Mouse (Mus musculus) adrenal gland, postnatal 4 days (tissue): ENCODE measurements around the gene Dnah14. TPM values are rescaled to one million over a fixed set of nuclear protein-coding genes. Genes with fewer than 3 reads are reported as not detected.

Experiments
- DNase-seq, 2 experiments: peaks; one replicate each; pipeline ENCODE4 v3.0.0; 2021 to 2022; ENCODE audit warnings: low spot score in 2 of 2, mixed read lengths in 2 of 2
- total RNA-seq, 2 experiments: library from RNA; stranded (reverse); gene quantifications; 2 replicates each; pipeline ENCODE4 v1.2.3; 2021

Gene Dnah14
- total RNA-seq, 2 experiments from 2014 or later: not detected

DNA sequence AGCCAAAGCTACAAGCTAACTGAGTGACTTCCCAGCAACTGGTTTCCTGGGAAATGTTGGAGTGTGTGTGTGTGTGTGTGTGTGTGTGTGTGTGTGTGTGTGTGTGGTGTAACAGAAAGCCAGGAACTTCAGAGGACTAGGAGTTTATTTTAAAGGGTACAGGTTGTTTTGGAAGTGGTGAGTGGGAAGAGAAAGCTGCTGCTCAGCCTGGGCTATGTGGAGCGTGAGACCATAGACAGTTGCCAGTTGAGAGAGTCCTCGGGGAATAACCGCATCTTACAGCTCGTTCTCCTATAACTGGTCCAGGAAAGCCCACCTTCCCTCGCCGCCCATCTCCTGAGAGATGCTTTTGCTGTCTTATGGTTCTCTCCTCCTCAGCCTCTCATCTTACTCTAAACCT is 12.8 kb downstream of the Dnah14 start:
- DNase-seq: no peak

DNA sequence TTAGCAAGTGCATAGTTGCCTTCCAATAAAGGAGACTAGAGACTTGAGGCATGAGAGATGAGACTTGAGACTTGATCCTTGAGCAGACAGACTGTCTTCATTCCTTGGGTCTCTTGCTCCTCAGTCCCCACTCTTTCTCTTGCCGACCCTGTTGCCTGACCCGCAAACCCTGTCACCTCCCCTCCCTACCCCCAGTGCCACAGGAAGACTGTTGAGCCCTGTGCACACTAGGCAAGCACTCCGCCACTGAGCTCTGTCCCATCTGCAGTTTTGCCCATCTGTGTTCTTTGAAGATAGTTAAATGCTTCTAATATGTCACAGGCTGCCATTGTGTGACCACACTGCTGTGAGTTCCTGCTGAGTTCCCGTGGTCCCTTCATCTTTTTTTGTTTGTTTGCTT is 23.0 kb downstream of the Dnah14 start:
- no peak for DNase-seq

DNA sequence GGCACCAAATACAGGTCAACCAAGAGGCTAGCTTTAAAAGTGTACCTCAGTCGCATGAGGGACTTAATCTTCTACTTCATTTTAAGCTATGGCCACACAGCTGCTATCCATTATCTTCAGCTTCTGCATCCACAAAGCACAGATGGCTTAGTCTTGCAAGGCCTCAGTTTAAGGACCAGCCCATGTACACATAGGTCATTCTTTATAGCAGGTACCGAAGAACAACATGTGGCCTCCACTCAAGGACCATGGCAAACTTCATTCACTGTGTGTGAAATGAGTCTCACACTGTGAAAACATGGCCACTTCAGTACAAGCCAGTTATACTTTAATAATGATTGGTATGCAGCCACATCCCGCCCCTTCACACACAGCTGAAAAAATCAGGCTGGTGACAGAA is 34.8 kb downstream of the Dnah14 start:
- DNase-seq: no peak

DNA sequence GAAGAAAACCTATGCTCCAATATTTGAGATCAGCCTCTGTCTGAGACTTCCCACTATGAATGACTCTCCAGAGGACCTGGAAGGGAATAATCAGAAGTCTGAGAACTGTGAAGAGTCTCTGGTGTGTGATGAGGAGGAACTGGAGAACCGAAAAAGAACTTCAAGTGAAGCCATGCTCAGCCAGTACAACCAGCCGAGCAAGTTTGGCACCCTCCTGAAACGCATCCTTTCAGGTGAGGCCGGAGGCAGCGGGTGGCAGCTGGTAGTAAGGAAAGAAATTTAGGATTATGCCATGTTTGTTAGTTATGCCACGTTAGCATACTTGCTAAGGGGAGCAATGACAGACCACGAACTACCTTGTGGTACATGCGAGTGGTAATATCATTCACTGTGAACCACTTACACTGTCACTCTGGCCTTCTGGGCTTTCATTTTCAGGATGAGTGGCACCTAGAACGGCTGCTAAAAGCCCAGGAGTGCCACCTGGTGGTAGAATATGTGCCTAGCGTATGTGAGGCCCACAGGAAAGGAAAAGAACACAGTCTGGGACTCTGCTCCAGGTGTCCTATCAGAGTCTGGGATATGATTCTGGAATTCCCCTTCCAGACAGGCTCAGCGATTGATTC is 39.6 kb downstream of the Dnah14 start:
- peak; percentile 26 to 42 for DNase-seq

DNA sequence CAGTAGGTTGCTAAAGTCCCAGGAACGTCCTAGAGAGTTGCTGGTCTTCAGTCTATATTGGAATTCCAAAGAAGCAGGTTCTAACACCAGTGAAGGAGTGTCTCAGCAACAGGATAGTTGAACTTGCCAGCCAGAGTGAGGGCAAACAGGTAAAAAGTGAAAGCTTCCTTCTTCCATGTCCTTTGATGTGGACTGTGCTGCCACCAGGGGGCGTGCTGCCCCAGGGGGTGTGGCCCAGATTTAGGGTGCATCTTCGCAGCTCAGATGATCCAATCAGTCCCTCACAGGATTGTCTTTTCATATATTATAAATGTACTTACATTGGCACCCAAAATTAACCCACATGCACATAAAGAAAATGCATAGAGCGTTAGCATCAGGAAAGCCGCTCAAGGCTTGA is 41.0 kb downstream of the Dnah14 start:
- no peak for DNase-seq

DNA sequence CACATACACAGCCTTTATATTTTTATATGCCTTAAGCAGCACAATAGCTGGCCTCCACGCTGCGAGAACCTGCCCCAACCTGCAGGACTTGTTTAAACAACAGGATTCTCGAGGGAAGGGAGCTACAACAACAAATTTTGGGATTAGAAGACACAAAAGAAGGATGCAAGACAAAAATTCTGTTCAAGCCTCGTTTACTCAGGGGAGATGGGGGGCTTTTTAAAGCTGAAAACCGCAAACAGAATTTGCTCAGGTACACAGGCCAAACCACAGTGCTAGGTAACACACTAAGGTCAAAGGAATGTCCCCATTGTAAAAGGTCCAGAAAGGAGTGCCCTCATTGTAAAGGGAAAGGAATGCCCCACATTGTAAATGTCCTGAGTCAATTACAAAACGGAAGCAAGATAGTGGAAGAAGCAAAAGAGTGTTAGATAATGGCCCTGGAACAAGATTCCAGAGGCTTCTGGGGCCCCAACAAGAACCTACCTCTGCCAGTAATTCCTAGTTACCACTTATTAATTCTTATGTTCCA is 46.9 kb downstream of the Dnah14 start:
- no peak for DNase-seq

DNA sequence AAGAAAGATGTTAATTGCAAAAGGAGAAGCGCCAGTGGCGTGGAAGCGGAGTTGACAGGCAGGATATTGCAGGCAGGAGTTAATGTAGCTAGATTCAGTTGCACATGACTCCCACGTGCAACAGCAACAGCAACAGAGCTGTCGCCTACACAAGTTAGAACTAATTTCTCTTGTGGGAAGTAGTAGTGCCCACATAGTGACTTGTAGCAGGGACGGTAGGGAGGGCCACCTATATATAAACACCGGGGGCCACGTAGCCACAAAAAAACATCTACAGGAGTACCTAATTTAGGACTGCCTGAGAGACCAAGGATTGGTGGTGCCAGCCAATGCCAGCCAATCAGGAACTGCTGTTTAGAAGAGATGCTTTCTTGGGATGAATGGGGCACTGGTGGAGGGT is 48.5 kb downstream of the Dnah14 start:
- no peak for DNase-seq

DNA sequence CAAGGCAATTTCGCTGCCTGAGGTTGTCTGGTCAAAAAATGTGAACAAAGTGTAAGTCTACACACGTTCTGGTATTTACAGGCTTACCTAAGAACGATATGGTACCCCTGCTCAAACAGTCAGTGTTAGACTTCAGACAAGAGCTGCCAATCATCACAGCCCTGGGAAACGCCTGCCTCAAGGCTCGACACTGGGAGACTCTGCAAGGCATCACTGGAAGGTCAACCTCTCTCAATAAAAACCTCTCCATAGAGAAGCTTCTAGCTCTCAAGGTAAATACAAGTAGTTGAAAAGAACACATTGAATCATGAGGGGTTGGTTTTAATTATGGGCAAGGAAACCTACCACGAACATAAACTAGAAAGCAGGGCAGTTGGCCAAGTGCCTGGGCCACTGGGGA is 51.9 kb downstream of the Dnah14 start:
- DNase-seq: no peak

DNA sequence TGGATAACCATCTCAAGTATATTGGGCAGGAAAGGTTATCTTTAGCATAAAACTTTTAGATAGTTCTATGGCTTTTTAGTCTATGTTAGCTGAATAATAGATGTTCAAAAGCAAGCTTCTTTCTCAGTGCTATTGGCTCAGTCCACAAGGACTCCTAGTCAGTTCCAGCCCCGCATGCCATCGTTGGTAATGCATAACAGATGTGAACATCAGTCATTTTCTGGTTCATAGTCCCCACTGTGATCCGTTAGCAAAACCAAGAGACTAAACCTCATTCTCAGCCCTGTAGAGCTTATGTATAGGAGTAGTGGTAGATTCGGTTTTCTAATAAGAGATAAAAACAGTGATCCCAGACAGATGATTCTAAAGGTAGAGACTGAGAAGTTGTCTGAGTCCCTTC is 55.0 kb downstream of the Dnah14 start:
- DNase-seq: no peak

DNA sequence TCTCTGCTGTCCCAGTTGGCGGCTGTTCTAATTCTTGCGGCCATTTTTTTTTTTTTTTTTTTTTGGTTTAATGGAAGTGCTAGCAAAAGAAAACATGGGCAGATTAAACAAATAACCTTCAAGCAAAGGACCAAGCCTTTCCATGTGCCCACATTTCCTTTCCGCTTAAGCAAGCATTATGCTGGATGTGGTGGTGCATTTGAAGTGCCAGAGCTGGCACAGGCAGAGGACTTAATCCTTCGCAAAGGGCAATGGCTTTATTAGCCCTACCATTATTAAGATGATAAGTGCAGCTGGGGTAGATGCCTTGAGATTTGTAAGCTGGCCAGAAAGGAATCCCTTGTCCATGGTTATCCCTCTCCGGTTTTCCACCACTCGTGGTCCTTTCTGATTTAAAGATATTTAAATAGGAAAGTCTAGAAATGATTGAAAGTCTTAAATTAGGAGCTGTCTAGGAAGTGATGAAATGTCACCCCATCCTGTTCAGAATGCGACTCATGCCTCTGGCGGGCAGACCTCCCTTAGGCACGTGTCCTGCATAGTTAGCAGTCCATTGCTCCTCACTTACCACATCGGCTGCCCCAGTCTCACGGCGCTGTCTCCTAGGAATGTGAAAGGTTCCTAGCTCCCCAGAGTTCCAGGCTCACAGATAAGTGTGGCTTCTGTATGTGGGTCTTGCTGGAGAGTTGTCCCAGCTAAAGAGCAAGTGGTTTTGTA is 61.8 kb downstream of the Dnah14 start:
- no peak for DNase-seq

DNA sequence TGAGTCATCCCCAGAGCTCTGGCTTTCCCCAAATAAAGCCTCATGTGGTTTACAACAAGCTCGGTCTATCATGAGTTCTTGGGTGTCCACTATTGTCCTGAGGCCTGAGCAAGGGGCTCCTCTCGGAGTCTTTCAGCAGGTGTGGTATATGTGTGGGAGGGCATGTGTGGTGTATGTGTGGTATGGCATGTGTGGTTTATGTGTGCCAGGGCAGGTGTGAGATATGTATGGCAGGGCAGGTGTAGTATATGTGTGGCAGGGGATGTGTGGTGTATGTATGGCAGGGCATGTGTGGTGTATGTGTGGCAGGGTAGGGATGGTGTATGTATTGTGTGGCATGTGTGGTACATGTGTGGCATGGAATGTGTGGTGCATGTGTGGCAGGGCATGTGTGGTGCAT is 64.0 kb downstream of the Dnah14 start:
- no peak for DNase-seq

DNA sequence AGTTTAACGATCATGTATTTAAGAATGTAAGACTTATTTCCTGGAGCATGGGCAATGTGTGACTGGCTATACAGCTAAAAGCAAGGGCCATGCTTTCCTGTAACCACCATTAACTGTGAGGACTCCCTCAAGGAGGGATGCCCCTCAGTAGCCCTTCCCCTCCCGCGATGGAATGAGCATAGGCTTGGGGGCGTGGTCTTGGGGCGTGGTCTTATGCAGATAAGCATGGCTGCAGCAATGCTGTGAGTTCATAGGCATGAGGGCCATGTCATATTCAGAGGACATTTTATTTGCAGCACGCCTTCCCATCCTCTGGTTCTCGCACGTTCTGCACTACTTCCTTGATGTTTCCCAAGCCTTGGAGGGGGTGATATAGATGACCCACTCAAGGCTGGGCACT is 71.1 kb downstream of the Dnah14 start:
- DNase-seq: no peak

DNA sequence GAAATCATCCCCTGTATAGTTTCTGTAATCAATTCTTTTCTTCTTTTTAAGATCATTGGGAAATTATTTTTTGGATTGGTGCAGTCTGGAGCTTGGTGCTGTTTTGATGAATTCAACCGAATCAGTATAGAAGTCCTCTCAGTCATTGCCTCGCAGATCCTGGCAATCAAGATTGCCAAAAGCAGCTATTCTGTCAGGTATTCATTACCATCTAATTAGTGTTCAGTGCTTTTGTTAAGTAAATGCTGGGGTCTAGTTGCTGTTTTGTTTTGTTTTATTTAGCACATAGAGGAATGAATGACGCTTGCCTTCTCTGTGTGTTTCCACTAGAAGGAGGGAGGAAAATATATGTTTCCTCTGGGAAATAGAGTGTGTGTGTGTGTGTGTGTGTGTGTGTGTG is 77.1 kb downstream of the Dnah14 start:
- no peak for DNase-seq

DNA sequence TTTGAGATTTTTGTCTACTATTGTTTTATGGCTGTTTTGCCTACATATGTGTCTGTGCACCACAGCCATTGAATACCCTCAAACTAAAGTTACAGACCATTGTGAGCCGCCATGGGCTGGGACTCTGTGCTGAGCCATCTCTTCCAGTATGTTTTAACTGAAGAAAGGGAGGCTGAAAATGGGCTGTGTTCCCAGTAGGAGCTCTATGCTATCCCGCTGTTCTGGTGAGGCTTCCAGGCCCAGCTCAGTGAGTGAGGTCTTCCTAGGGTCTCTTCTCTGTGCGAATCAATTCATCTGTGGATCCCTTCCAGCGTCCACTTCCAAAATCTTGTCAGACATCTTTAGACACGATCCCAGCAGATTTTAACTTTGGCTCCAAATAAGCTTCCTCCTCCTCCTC is 80.1 kb downstream of the Dnah14 start:
- DNase-seq: no peak

DNA sequence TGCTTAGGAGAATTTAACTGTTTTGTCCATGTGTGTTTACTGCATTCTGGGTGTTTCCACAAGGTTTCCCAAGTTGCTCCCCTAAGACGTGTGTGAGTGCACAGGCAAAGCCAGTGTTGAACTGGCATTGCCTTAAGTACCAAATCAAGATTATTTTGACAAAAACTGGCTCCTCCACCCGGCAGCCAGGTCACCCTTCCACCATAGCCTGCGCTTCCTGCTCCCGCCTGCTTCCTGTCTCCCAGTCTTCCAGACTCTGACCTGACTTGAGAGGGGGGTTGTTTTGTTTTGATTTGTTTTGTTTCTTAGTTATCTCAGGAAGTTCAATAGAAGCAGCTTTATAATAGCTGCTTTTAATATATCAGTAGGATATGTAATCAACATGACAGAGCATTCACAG is 90.4 kb downstream of the Dnah14 start:
- DNase-seq: no peak

DNA sequence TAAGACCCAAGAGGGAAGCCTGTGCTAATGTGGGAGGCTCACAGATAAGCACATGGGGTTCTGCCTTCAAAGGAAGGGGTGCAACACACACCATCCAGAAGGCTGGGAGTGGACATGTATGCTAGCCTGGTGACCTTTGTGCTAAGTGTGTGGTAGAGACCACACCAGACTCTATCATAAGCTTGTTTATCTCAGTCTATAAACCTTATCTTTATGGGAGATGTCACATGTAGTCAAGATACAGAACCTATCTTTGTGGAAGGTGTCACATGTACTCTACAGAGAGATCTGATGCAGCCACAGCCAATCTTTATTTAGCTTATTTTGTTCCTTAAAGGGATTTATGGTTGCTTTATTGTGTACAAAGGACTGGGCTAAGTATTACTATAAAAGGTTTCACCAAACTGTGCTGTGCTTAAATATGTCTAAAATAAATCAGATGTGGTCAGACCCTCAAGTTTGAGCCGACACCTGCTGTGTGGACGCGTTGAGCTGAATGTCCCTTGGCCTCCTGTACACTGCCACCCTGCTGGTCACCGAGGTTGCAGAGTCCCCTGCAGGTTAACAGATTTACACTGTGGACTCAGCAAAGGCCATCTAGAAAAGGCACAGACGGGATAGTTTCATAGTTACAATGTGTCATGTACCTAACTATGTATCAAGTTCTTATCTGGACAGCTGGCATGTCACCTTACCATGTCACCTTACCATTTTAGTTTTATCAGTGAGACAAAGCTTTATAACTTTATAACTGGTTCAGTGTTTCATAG is 118.6 kb downstream of the Dnah14 start:
- no peak for DNase-seq

DNA sequence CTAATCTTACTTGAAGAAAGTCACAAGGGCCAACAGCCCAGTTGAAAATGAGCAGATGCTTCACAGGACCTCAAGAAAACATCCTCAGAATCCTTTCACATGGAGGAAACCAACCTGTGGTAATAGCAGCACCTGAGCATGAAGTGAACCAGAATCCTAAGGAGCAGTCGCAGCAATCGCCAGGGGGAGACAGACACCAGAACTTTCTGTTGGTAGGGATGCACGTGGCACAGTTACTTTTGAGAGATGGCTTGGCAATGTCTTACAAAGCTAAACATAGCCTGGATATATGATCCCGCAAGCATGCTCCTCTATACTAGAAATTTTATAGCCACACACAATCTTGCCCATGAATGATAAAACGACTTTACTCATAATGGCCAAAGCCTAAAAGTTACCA is 152.3 kb downstream of the Dnah14 start:
- no peak for DNase-seq

DNA sequence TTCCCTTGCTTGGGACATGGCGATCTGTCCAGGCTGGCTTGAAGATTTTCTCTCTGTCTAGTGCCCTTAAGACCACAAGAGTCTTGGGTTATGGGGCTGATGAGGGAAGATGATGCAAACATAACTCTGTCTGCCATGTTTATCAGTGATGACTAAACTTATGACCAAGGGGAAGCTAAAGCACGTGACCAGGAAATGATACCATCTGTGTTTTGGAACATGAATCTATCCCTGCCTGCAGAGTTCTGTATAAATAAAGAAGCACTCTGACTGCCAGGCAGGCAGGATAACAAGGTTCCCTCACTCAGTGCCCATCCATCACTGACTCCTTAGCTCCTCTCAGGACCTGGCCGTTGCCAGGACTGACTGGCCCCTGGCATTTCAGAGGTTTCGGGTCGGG is 157.2 kb downstream of the Dnah14 start:
- DNase-seq: no peak

DNA sequence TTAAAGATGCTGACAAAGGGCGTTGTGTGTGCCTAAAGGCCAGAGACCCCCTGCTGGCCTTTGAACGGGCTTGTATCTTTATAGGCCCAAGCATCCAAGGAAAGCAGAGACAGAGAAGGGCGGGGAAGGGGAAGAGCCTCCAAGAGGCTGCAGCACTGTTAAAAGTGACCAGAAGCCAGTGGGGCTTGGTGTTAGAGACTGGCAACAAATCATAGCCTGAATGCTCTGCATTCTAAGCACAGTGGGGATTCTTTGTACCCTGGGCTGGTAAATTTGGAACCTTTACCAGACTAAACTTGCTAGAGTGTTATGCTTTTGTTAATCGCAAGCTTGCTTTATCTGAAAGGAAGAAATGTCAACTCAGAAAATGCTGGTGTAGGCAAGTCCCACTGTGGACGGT is 163.9 kb downstream of the Dnah14 start:
- no peak for DNase-seq

DNA sequence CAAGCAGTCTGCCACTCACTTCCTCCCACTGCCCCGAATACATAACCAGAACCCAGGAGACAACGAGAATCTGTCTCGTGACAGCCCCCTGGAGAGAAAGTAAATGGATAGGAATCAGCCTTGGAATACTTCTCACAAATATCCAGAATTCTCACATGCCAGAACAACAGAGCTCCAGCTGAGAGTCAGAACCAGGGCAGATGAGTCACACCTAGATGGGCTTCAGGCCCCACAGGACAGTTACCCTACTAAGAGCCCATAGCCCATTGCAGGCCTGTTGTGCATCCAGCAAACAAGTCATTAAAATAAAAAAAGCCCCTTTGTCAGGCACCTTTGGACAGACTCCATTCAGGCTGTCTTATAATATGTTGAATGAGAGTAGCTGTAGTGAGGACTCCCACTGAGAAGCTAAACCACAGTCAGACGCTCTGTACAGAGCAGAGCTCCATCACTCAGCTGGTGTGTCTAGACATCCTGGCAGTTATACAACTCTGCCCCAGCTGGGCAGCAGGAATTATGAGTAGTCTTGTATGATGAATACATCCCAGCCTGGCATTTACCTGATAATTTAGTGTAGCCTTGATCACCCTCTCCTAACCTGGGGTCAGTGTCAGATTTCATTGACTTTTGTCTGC is 166.0 kb downstream of the Dnah14 start:
- DNase-seq: no peak

DNA sequence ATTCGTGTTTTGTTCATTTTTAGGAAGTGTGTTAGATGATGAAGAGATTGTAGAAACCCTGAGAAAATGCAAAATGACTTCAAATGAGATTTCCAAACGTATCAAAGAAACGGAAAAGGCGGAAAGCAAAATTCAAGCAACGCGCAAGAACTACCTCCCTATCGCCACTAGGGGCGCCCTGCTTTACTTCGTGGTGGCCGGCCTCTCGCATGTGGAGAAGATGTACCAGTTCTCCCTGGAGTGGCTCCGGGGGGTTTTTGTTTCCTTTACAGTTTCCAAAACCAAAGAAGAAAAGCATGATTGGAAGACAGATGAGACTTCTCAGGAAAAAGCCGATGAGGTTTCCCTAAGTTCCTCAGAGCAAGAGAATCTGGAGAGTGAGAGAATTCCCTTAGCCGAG is 193.0 kb downstream of the Dnah14 start:
- no peak for DNase-seq

DNA sequence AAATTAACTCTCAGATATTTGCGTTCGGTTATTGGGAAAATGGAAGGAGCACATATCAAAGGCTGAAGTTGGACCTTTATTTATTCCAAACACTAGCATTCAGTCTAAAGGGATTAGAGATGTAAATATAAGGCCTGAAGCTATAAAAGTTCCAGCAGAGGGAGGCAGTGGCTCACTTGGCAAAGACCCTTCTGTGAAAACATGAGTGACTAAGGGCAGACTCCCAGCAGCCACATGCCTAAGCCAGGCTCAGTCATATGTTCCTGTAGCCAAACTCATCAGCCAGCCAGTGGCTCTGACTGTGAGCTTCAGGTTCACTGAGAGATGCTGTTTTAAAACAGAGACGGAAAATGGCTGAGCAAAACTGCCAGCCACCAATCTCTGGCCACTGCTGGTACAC is 195.5 kb downstream of the Dnah14 start:
- DNase-seq: no peak
